12 mouse cellular contexts compared by ENCODE assay signal in genomic region chr14:75847669-75848068, GRCm38 (mm10). TPM values are rescaled to one million over a fixed set of nuclear protein-coding genes. Genes with fewer than 3 reads are reported as not detected.
DNase-seq lines count a peak whose midpoint lies in the region; ATAC-seq lines count a peak whose summit lies in the region.
"Had no signal": no experiment of that assay in that cellular context is flagged by ENCODE, and none has a peak within 500 bp of the region (broad histone marks: within the 10 kb centered on the region; RNA-seq: fewer than 3 reads in every experiment).

No protein-coding gene starts in this region.

- intact Hi-C loops in heart, postnatal 14 days (cut with DNase I), result no loop called here

- H3K36me3 ChIP-seq in erythroblast, embryonic 14.5 days (ENCODE audit: control insufficient read depth), result peaks cover 69% of the 10 kb centered on the region
- peaks cover 49% of the 10 kb centered on the region for H3K36me3 ChIP-seq in heart, embryonic 16.5 days (ENCODE audit: control insufficient read depth, insufficient read depth)
- H3K36me3 ChIP-seq in lung, embryonic 15.5 days, result peaks cover 49% of the 10 kb centered on the region
- H3K36me3 ChIP-seq in liver, embryonic 15.5 days (replicated peaks), result peaks cover 47% of the 10 kb centered on the region

- no peak for ATAC-seq in erythroblast, adult 5-6 weeks (replicated peaks; ENCODE audit: low FRiP score, poor library complexity, severe bottlenecking)
- no peak for ATAC-seq in heart, embryonic 16.5 days (replicated peaks; ENCODE audit: extremely low read depth, insufficient read depth, low FRiP score)
- ATAC-seq in lung, embryonic 15.5 days (ENCODE audit: borderline replicate concordance, extremely low read depth, low FRiP score, low TSS enrichment), result no peak
- no peak for ATAC-seq in liver, embryonic 15.5 days (ENCODE audit: insufficient read depth)

- no peak overlapping the region for H3K27ac ChIP-seq in heart, embryonic 16.5 days (ENCODE audit: low read length)
- H3K27ac ChIP-seq in lung, embryonic 15.5 days, result no peak overlapping the region
- H3K27ac ChIP-seq in liver, embryonic 15.5 days (replicated peaks), result no peak overlapping the region
- H3K27ac ChIP-seq: macrophage had no signal

- H3K9ac ChIP-seq in heart, embryonic 16.5 days (ENCODE audit: low read length), result peak overlapping the region; percentile 20; the same call in 1 of the 2 replicates
- no peak overlapping the region for H3K9ac ChIP-seq in lung, embryonic 15.5 days
- no peak overlapping the region for H3K9ac ChIP-seq in liver, embryonic 15.5 days

- peak overlapping the region; percentile 88 for H3K4me3 ChIP-seq in erythroblast, embryonic 14.5 days (replicated peaks)
- H3K4me3 ChIP-seq in heart, embryonic 16.5 days (ENCODE audit: low read length), result no peak overlapping the region
- H3K4me3 ChIP-seq in lung, embryonic 15.5 days, result peak overlapping the region; percentile 3; the same call in 1 of the 2 replicates
- peak overlapping the region; percentile 14; the same call in 1 of the 2 replicates for H3K4me3 ChIP-seq in liver, embryonic 15.5 days (replicated peaks)

- no peak for DNase-seq in heart, postnatal 14 days
- DNase-seq in lung, postnatal 36 days, result no peak
- DNase-seq in right cerebral cortex, adult 18-20 months, result no peak
- DNase-seq: cerebellum, adult 9-11 months; kidney, adult 2 months; thymus, adult 2 months had no signal

- H3K4me2 ChIP-seq in heart, embryonic 16.5 days (ENCODE audit: low read depth, low read length), result peak overlapping the region; percentile 74; the same call in 1 of the 2 replicates
- H3K4me2 ChIP-seq in lung, embryonic 15.5 days, result no peak overlapping the region
- no peak overlapping the region; the same call in 1 of the 2 replicates for H3K4me2 ChIP-seq in liver, embryonic 15.5 days

- H3K4me1 ChIP-seq in erythroblast, embryonic 14.5 days (ENCODE audit: control insufficient read depth), result peaks cover 45% of the 10 kb centered on the region
- peaks cover 25% of the 10 kb centered on the region for H3K4me1 ChIP-seq in heart, embryonic 16.5 days (ENCODE audit: control insufficient read depth, insufficient read depth, low read length)
- H3K4me1 ChIP-seq in lung, embryonic 15.5 days, result peaks cover 18% of the 10 kb centered on the region
- H3K4me1 ChIP-seq in liver, embryonic 15.5 days (replicated peaks), result peaks cover 49% of the 10 kb centered on the region

- H3K9me3 ChIP-seq in erythroblast, embryonic 14.5 days (ENCODE audit: control insufficient read depth, low read length), result no peaks in the 10 kb centered on the region
- no peaks in the 10 kb centered on the region for H3K9me3 ChIP-seq in heart, embryonic 16.5 days (replicated peaks; ENCODE audit: control insufficient read depth, low read length)
- H3K9me3 ChIP-seq in lung, embryonic 15.5 days, result no peaks in the 10 kb centered on the region
- H3K9me3 ChIP-seq in liver, embryonic 15.5 days (replicated peaks), result no peaks in the 10 kb centered on the region

- WGBS in heart, embryonic 16.5 days, result 73% methylated on average over 4 of the region's 4 CpGs
- WGBS in lung, embryonic 15.5 days, result 67% methylated on average over 4 of the region's 4 CpGs
- WGBS in liver, embryonic 15.5 days (ENCODE audit: insufficient replicate concordance), result 69% methylated on average over 4 of the region's 4 CpGs

- H3K27me3 ChIP-seq in erythroblast, embryonic 14.5 days (ENCODE audit: control insufficient read depth), result no peaks in the 10 kb centered on the region
- no peaks in the 10 kb centered on the region for H3K27me3 ChIP-seq in heart, embryonic 16.5 days (ENCODE audit: control insufficient read depth, insufficient read depth, low read length)
- no peaks in the 10 kb centered on the region for H3K27me3 ChIP-seq in lung, embryonic 15.5 days
- H3K27me3 ChIP-seq in liver, embryonic 15.5 days, result no peaks in the 10 kb centered on the region

RNA-seq across cellular contexts. Expression of gene Tpt1, which starts 2.8 kb away (rescaled TPM):
- 472 and 499 TPM in 2 replicates for polyA plus RNA-seq in erythroblast, embryonic 14.5 days (2012)
- 1,739 and 1,947 TPM in 2 replicates for total RNA-seq in erythroblast, adult 5-6 weeks (2015; ENCODE audit: low replicate concordance)
- 548 and 914 TPM in 2 replicates for total RNA-seq in erythroblast, adult 5-6 weeks (2017; ENCODE audit: low replicate concordance)
- polyA plus RNA-seq in heart, embryonic 16.5 days (2015; fragmentation: Nextera tagmentation; extraction: Ambion mirVana), result 770 and 775 TPM in 2 replicates
- total RNA-seq in heart, postnatal 14 days (2021), result 1,000 to 10,000 TPM; 2,748 to 2,964 TPM
- polyA plus RNA-seq in lung, embryonic 15.5 days (2015; fragmentation: Nextera tagmentation; extraction: Ambion mirVana), result 998 and 1,067 TPM in 2 replicates
- polyA plus RNA-seq in liver, embryonic 15.5 days (2015; fragmentation: Nextera tagmentation; extraction: Ambion mirVana), result 470 and 547 TPM in 2 replicates
